Mouse (Mus musculus): ENCODE measurements around the gene Plpp3. TPM values are rescaled to one million over a fixed set of nuclear protein-coding genes. Genes with fewer than 3 reads are reported as not detected.
A peak's percentile ranks its signal among the peaks of the same experiment; 100 is the strongest.

Plpp3 gene
- polyA plus RNA-seq, 1 experiment from 2014 or later = 51.7 TPM

DNA sequence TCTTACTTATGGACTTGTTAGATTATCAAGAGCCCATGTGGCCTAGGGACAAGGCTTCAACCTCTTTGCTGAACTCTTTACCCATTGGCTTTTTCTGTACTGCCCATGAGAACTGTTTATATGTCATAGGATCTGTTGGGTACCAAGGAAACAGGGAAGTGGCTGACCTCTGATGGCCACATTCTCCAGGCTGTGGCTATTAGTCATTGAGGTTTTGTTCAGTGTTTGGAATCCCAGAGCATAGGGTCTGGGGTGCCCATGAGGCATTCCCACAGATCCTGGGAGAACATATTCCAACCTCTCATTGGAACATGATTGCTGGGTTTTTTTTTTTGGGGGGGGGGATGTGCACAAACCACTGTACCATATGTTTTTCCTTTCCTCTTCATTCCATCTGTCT lies 56.2 kb downstream of the Plpp3 start:
- POLR2A ChIA-PET = interaction anchor here (0.5 kb wide), 1 partner anchor 165 kb away, joined by 3 read pairs; no protein-coding TSS in a partner anchor
- CTCF ChIA-PET = interaction anchor here (1.1 kb wide), 1 partner anchor 15 kb away, joined by 3 read pairs; no protein-coding TSS in a partner anchor
- in situ Hi-C loops (cut with MboI; ENCODE audit: low pct_unique_long_range_greater_than_20kb) = loop anchor here (5.0 kb wide), 1 partner anchor 41 kb away; no protein-coding TSS in a partner anchor
- DNase-seq (ENCODE audit: low read depth, low spot score) (peak; percentile 64), ATAC-seq (peak; percentile 73)
- H3K27me3 ChIP-seq = no peaks in the 10 kb centered on the region
- no peak for TF ChIP-seq CTCF (IDR thresholded peaks at IDR 0.05)

DNA sequence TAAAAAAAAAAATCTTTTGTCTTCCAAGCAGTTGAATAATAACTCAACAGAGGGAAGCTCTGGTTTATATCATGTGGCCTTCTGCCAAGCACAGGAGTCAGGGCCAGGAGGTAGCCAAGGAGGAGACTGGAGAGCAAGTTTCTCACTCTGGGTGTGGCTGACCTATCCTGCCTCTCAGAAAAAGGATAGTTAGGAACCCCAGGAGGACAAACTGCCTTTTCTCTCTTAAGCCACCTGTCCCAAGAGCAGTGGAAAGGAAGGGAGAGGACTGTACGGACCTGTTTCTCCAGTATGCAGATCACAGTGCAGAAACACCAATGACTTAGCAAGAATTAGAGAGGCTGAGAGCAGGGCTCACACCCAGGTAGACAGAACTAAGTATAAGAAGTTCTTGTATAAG lies 57.3 kb downstream of the Plpp3 start:
- H3K27me3 ChIP-seq = no peaks in the 10 kb centered on the region
- no peak for ATAC-seq
- no peak for TF ChIP-seq CTCF (IDR thresholded peaks at IDR 0.05)
- in situ Hi-C loops (cut with MboI; ENCODE audit: low pct_unique_long_range_greater_than_20kb) = loop anchor here (5.0 kb wide), 1 partner anchor 42 kb away; no protein-coding TSS in a partner anchor
- CTCF ChIA-PET = interaction anchor here (0.6 kb wide), 1 partner anchor 57 kb away, joined by 3 read pairs; the partner anchor contains the start of gene Plpp3
- no peak for DNase-seq (ENCODE audit: low read depth, low spot score)
- POLR2A ChIA-PET = interaction anchor here (0.6 kb wide), 1 partner anchor 52 kb away, joined by 5 read pairs; no protein-coding TSS in a partner anchor

DNA sequence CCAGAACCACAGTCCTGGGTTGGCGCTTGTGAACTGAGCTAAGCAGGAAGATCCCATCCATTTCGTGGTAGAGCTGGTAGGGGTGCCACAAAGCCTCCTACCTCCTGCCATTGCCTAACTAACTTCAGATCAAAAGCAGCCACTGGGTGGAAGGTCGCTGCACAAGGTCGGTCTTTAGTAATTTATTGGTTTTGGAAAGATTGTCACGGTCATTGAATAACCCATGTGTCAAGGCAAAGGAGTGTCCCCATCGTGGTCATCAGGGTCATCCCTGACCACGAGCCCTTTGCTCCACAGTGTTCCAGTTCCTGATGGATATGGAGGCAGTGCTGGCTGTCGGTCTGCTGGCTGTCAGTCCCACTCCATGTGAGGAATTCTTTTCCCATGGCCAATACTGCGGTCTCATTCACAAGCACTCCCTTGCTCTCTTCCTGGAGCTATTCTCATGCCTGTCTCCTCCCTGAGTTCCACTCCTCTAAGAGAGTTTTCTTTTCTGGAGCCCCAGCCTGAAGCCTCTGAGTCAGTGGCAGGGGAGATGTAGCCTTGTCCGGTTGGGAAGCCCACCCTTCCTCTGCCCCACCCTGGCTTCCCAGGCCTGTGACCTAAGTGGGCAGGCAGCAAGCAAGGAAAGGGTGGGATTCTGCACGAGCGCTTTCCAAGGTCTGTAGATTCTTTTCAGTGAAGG lies 58.7 kb downstream of the Plpp3 start:
- TF ChIP-seq CTCF (IDR thresholded peaks at IDR 0.05) = no peak
- POLR2A ChIA-PET = no interaction called here
- in situ Hi-C loops (cut with MboI; ENCODE audit: low pct_unique_long_range_greater_than_20kb) = no loop called here
- no peaks in the 10 kb centered on the region for H3K27me3 ChIP-seq
- DNase-seq (ENCODE audit: low read depth, low spot score) = no peak
- ATAC-seq = no peak
- CTCF ChIA-PET = no interaction called here

DNA sequence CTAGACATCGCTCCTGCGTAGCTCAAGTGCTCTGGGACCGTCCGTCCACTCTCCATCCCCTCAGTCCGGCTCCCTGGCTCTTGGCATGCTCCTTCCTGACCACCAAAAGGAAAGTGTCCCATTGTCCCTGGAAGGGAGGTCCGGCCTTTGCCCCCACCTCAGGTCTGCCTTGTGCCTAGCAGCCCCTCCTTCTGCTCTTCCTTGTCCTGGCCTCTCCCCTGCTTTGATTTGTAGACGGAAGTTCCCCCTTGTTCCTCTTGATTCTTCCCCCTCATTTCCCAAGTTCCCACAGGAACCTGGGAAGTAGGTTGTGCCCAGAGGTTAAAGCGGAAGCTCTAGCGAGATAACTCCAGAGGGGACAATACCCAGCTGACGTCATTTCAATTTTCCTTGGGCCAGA lies 61.1 kb downstream of the Plpp3 start:
- POLR2A ChIA-PET = no interaction called here
- no peak for TF ChIP-seq CTCF (IDR thresholded peaks at IDR 0.05)
- no peaks in the 10 kb centered on the region for H3K27me3 ChIP-seq
- in situ Hi-C loops (cut with MboI; ENCODE audit: low pct_unique_long_range_greater_than_20kb) = no loop called here
- ATAC-seq (no peak), DNase-seq (ENCODE audit: low read depth, low spot score) (no peak)
- CTCF ChIA-PET = no interaction called here

DNA sequence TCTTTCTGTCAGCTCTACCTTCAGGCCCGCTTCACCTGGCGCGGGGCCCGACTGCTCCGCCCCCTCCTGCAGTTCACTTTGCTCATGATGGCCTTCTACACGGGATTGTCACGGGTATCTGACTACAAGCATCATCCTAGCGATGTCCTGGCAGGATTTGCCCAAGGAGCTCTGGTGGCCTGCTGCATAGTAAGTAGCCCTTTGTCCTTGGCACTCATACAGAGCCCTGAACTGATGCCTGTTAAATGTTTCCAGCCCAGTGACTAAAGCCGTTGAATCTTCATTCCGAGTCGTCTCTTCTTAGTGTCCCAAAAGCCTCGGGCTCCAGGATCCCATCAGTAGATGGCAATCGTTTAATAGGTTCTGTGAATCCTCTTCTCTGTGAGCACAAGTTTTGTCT lies 62.2 kb downstream of the Plpp3 start:
- CTCF ChIA-PET = no interaction called here
- POLR2A ChIA-PET = no interaction called here
- TF ChIP-seq CTCF (IDR thresholded peaks at IDR 0.05) = no peak
- H3K27me3 ChIP-seq = no peaks in the 10 kb centered on the region
- ATAC-seq = no peak
- in situ Hi-C loops (cut with MboI; ENCODE audit: low pct_unique_long_range_greater_than_20kb) = no loop called here
- no peak for DNase-seq (ENCODE audit: low read depth, low spot score)

DNA sequence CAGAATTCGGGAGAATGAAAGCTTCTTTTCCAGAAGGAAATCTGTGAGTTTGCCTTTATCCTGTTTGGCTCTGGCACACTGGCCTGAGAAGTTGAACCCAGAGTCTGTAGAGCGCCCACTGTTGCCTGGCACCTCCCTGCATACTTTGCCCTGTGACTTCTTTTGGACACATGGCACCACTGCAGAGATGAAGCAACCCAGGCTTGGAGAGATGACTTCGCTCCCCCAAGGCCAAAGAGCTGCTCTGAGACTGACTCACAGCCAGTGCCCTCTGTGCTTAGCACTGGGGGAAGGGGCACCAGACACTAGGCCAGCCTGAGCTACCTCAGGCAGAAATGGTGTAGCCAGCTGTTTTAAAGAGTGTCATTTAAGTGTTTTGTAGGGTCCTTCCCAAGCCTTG lies 63.7 kb downstream of the Plpp3 start:
- H3K27me3 ChIP-seq = no peaks in the 10 kb centered on the region
- peak; percentile 53 for ATAC-seq
- no peak for TF ChIP-seq CTCF (IDR thresholded peaks at IDR 0.05)
- in situ Hi-C loops (cut with MboI; ENCODE audit: low pct_unique_long_range_greater_than_20kb) = no loop called here
- no peak for DNase-seq (ENCODE audit: low read depth, low spot score)
- ChIA-PET CTCF (no interaction called here), POLR2A (no interaction called here)

DNA sequence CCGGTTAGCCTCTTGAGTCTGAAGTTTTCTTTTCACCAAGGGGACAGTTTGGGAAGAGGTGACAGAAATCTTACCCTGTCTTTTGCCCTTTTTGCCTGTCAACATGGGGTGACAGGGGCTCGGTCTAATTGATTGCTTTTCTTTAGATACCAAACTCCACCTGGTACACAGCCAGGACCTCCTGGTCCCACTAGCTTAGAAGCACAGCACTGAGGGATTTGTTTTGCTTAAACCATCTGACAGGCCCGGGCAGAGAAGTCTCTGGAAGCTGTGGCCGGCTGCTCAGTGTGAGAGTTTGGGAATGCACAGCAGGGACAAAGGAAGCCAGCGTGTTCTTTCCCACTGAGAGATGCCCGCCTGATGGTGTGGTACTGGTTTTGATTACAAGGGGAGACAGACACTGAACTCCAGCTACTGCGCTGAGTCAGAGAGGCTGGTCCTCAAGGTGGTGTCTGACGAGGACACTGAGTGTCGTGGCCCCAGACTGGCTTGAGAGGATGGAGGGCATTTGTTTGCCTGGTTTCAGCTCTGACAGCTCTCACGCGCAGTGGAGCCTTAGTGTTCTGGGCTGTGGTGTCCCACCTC lies 64.2 kb downstream of the Plpp3 start:
- no peaks in the 10 kb centered on the region for H3K27me3 ChIP-seq
- CTCF ChIA-PET = no interaction called here
- POLR2A ChIA-PET = no interaction called here
- in situ Hi-C loops (cut with MboI; ENCODE audit: low pct_unique_long_range_greater_than_20kb) = no loop called here
- no peak for TF ChIP-seq CTCF (IDR thresholded peaks at IDR 0.05)
- DNase-seq (ENCODE audit: low read depth, low spot score) (no peak), ATAC-seq (no peak)

DNA sequence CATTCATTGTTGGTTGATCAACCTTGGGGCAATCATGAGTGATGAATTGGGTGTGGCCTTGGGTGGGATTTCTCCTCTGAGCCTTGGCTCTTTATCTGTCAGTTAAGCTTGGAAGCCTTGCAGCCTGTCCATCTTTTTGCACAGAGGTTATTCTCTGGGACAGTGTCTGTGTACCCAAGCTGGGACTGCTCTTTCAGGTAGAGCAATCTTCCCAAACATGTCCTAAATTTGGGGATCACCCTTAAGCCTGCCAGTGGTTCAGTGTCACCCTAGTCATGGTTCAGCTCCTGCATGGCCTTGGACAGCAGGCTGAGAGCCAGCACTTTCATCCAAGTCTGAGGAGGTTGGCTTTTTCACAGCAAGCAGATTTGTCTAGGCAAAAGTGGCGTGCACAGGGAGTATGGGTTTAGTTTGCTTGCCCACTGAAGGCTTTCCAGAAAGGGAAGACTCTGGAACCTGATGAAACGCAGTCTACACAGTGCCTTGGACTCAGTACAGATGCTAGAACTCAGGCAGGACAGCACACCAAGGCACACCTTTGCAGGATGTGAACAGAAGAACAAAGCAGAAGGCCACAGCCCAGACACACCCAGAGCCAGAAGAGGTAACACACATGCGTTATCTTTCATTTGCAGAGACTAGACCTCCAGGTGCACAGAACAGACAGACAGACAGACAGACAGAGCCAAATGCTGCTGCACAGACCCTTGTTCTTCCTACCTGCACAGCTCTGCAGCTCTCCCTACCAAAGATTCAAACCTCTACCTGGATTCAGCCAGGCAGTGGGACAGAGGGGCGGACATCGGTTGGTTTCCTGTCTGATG lies 66.2 kb downstream of the Plpp3 start:
- ChIA-PET CTCF (no interaction called here), POLR2A (no interaction called here)
- ATAC-seq (no peak), DNase-seq (ENCODE audit: low read depth, low spot score) (no peak)
- in situ Hi-C loops (cut with MboI; ENCODE audit: low pct_unique_long_range_greater_than_20kb) = no loop called here
- no peak for TF ChIP-seq CTCF (IDR thresholded peaks at IDR 0.05)
- H3K27me3 ChIP-seq = no peaks in the 10 kb centered on the region

DNA sequence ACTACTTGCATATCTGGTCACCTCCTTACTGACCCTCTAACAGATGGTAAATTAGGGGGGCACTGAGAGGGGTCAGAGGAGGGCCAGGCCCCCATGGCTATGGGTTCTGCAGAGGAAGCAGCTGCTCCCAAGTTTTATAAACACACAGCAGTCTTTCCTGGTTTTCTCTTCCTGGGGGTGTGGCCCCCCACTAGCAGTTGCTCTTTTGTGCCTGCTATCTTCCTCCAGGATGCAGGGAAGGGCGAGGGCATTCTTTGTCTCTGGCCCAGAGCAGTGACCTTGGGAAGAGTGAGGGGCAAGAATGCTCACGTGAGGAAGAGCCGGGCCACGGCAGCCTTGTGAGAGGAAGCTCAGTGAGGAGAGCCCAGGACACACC lies 66.8 kb downstream of the Plpp3 start:
- in situ Hi-C loops (cut with MboI; ENCODE audit: low pct_unique_long_range_greater_than_20kb) = no loop called here
- H3K27me3 ChIP-seq = no peaks in the 10 kb centered on the region
- ChIA-PET POLR2A (interaction anchor here (0.5 kb wide), 1 partner anchor 406 kb away, joined by 3 read pairs; no protein-coding TSS in a partner anchor), CTCF (no interaction called here)
- TF ChIP-seq CTCF (IDR thresholded peaks at IDR 0.05) = no peak
- ATAC-seq (no peak), DNase-seq (ENCODE audit: low read depth, low spot score) (no peak)

DNA sequence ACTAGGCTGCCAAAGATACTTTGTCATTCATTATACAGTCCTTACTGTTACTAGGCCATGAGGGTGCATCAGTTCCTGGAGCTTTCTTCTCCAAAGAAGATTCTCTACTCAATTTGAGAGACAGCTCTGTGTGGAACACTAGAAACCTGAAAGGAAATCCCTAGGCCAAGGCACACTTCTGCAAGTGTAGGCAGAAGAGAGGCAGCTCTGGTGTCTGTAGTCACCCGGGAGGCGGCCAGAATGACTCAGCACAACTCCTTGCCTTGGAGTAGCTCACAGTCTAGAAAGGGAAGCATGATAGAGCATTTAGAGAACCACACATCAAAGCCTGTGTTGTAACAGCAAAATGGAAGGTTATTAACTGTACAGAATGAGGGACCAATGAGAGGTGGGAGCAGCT lies 68.4 kb downstream of the Plpp3 start:
- TF ChIP-seq CTCF (IDR thresholded peaks at IDR 0.05) = no peak
- ATAC-seq (no peak), DNase-seq (ENCODE audit: low read depth, low spot score) (no peak)
- CTCF ChIA-PET = interaction anchor here (1.1 kb wide), 1 partner anchor 70 kb away, joined by 3 read pairs; no protein-coding TSS in a partner anchor
- H3K27me3 ChIP-seq = no peaks in the 10 kb centered on the region
- in situ Hi-C loops (cut with MboI; ENCODE audit: low pct_unique_long_range_greater_than_20kb) = no loop called here
- POLR2A ChIA-PET = no interaction called here

DNA sequence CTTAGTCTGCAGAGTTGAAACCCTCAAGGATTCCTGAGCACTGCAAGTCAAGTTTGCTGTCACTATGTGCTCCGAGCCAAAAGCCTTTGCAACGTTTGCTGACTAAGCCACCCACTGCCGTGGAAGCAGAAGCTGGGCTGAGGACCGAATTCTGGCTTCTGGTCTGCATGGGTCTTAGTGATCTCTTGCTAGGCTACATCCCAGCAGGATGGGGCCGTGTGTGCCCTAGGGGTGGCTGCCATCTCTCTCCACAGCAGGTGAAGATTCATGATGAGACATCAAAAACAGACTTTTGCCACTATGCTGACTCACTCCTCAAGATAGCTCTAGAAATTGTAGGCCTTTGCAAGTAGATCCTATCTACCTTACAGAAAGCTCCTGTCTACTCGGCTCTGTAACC lies 69.2 kb downstream of the Plpp3 start:
- TF ChIP-seq CTCF (IDR thresholded peaks at IDR 0.05) = no peak
- no peaks in the 10 kb centered on the region for H3K27me3 ChIP-seq
- ChIA-PET CTCF (interaction anchor here (1.1 kb wide), 1 partner anchor 71 kb away, joined by 3 read pairs; no protein-coding TSS in a partner anchor), POLR2A (no interaction called here)
- ATAC-seq (no peak), DNase-seq (ENCODE audit: low read depth, low spot score) (no peak)
- in situ Hi-C loops (cut with MboI; ENCODE audit: low pct_unique_long_range_greater_than_20kb) = no loop called here
